Mouse (Mus musculus): Measurements from ENCODE around the gene P2ry12.

- TF ChIP-seq CTCF (IDR thresholded peaks at IDR 0.05; ENCODE audit: low read depth, low read length) (no peak), EP300 (IDR thresholded peaks at IDR 0.05; ENCODE audit: insufficient read depth, low read depth, low read length) (no peak), POLR2A (IDR thresholded peaks at IDR 0.05; ENCODE audit: insufficient read depth, low read length) (no peak)
These were observed 95.1 kb downstream of the P2ry12 start for GRCm38 (mm10) chr3:59167417-59168054.
